Mouse (Mus musculus) neural tube, embryonic 11.5 days (tissue): ENCODE data around the gene 4931406P16Rik. TPM values are rescaled to one million over a fixed set of nuclear protein-coding genes. Genes with fewer than 3 reads are reported as not detected.

Experiments used
- polyA plus RNA-seq: library from polyadenylated mRNA; unstranded; fragments of >200 nt; fragmentation: Nextera tagmentation; extraction: Ambion mirVana; gene quantifications from 2 replicates; pipeline ENCODE4 v1.2.1, GENCODE M21; 2014

The 4931406P16Rik gene
- polyA plus RNA-seq, 1 experiment from 2014 or later, result 34.4 TPM

Other genes starting within 250 kb of the 4931406P16Rik start
- gene Scgb1b30, start 218.1 kb downstream of the 4931406P16Rik start, polyA plus RNA-seq, result not detected in 2 replicates
- 5.3 and 5.8 TPM in 2 replicates for gene Wtip, start 180.3 kb downstream of the 4931406P16Rik start, polyA plus RNA-seq
- 261 and 264 TPM in 2 replicates for gene Uba2, start 144.0 kb downstream of the 4931406P16Rik start, polyA plus RNA-seq
- 60.8 and 64.4 TPM in 2 replicates for gene Pdcd2l, start 116.9 kb downstream of the 4931406P16Rik start, polyA plus RNA-seq
- 306 and 324 TPM in 2 replicates for gene Gpi1, start 83.2 kb downstream of the 4931406P16Rik start, polyA plus RNA-seq
- 0.69 and 1.2 TPM in 2 replicates for gene Gm6096, start 62.5 kb downstream of the 4931406P16Rik start, polyA plus RNA-seq
- 63.9 and 67.2 TPM in 2 replicates for gene Lsm14a, start 79.8 kb upstream of the 4931406P16Rik start, polyA plus RNA-seq